Mouse (Mus musculus) urinary bladder, postnatal 36 days (tissue): ENCODE data around the gene Nab2.

ENCODE experiments used
- DNase-seq, 2 experiments: peaks; one replicate each; pipeline ENCODE4 v3.0.0; 2022; ENCODE audit warnings: low spot score in 2 of 2, mixed read lengths in 1 of 2

Gene Nab2

DNA sequence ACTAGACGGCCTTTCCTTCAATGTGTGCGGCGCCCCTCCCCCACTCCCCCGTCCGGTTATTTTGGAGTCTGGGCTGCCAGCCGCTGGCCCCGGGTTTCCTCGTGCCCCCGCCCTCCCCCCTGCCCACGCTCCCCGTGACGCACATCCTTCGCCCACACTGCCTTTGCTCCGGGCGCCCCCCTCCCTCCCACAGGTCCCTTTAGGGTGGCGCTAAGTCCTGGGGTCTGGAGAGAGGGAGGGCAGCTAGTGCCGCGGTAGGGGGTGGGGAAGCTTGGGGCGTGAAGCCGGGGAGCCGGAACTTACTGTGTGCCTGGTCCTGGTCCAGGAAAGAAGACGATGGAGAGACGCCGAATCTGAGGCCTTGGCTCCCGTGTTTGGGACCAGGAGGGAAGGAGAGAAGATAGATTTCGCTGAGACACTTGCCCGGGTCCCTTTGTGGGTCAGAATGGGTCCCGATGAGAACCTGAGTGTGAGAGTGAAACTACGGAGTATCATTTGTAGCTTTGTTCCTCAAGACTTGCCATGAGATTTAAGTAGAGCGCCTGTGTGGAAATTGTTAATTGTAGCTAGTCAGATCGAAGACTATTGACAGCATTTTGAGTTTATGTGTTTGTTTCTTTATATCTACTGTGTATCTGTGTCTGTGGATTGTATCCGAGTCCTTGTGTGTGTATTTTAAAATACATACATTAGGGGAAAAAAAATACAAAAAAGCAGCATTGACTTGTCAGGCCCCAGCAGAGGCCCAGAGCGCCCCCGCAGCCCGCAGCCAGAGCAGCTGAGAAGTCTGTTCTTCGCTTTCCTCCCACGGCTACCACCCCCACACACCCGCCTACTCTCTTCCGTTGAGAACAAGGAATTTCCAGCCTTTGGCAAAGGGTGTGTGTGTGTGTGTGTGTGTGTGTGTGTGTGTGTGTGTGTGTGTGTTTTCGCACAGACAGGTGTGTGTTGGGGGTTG is at the start of gene Nab2:
Gene Nab2 (minus strand): TSS at position 476 of the 958 bp plus-strand sequence.
- peak; percentile 68 to 73 for DNase-seq

DNA sequence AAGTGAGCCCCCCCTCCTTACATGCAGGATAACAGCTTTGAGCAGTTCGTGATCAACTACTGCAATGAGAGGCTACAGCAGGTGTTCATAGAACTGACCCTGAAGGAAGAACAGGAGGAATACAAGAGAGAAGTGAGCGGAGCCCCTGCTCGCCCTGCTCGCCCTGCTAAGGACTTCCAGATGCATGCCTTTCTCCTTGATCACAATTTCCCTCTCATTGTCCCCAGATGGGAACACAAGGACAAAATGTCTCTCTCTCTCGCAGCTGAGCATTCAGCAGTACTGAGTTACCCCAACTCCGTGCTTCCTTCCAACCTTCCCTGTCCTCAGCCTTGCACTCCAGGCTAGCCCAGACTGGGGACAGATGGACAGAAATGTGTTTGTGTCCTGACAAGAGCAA is 44.4 kb upstream of the Nab2 start:
- DNase-seq = no peak

DNA sequence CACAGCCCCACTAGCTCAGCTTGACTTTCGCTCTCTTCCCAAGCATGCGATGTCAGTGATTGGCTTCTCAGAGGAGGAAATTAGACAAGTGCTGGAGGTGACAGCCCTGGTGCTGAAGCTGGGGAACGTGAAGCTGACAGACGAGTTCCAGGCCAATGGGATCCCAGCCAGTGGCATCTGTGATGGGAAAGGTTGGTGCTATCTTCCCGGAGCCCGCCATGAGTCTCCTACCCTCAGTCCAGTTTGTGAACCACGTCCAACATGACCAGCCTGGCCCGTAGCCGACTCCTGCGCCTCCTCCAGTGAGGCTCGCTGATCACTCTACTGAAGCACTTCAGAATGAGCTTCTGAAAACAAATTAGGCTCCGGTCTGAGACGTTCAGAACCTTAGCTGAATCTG is 42.0 kb upstream of the Nab2 start:
- no peak for DNase-seq

DNA sequence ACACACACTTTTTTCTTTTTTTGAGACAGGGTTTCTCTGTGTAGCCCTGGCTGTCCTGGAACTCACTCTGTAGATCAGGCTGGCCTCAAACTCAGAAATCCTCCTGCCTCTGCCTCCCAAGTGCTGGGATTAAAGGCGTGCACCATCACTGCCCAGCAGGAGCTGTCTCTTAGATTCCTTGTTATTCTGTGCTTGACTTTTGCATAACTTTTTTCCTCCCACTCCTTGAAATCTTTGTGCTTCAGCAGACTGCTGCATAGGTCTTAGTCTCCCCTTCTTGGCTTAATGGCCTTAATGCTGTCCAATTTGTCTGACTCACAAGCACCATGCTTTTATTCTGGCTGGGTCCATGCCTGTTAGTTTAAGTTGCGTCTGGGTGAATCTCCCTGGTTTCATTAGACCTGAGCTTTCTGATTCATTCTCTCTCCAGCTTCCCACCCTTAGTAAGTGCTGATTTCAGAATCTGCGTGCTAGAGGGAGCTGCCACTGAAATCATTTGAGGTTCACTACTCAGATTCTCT is 40.5 kb upstream of the Nab2 start:
- no peak for DNase-seq

DNA sequence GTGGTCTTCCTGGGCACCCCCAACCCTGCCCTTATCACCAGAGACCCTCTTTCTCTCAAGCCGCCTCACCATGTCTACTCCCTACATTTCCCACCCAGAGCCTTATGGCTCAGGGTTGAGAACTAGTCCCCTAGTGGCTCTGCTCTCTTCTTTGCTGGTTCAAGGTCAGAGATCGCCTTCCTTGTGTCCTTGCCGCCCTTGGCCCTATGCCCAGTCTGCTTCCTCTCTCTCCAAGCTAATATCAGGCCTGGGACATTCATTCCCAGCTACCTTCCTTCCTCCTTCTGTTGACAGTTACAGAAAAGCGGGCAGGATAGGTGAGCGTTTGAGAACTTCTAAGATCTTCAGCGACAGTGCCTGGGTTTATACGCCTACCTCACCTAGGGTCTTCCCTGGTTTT is 39.4 kb upstream of the Nab2 start:
- no peak for DNase-seq

DNA sequence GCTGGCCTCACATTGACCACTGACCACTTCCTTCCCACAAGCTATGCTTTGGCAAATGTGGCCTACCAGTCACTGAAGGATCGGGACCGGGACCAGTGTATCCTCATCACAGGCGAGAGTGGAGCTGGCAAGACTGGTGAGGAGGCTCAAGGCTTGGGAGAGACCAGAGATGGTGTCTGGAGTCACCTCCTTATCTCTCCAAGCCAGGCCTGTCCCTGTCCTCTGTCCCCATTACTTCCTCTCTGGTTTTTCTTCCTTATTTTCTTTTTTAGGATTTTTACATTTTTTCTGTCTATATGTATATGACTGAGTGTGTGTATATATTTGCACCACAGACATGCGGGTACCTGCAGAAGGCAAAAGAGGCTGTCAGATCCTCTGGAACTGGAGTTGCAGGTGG is 37.4 kb upstream of the Nab2 start:
- DNase-seq = no peak

DNA sequence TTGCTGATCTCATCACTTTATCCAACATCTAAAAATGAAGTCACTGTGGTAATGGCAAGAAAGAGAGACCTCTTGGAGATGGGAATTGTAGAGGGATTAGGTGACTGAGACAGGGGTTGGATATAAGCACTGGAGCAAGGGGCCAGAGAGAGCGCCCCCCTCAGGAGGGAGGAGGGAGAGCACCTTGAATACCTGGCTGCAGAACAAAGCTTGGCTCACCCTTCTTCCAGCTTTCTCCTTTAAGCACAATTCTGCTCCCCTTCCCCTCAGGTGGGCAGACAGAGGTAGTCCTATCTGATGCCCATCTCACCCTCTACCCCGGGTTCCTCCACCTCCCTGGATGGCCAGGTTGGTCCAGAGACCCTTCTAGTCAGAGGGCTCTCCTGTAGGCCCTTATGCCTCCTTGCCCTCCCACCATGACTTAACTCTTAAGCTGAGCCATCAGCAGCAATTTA is 36.4 kb upstream of the Nab2 start, which contains the start of gene Myo1a:
Gene Myo1a (plus strand): TSS at position 405 of the 455 bp plus-strand sequence.
- no peak for DNase-seq

DNA sequence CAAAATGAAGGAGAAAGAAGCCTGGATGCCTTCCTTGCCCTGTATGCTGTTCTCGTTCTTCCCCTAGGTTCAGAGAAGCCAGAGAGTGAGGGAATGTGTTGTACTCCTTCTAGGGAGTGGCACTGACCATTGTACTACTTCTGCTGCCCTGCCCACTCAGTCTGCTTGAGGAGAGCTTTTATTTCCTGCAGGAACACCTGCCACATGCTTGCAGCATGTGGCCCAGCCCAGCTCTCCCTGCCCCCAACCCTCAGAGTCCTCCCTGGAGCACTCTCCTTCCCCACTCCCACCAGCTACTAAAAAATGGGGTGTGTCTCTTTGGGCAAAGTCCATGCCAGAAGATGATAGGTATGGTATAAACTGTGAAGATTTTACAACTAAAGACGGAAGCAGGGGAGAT is 35.9 kb upstream of the Nab2 start:
- no peak for DNase-seq

DNA sequence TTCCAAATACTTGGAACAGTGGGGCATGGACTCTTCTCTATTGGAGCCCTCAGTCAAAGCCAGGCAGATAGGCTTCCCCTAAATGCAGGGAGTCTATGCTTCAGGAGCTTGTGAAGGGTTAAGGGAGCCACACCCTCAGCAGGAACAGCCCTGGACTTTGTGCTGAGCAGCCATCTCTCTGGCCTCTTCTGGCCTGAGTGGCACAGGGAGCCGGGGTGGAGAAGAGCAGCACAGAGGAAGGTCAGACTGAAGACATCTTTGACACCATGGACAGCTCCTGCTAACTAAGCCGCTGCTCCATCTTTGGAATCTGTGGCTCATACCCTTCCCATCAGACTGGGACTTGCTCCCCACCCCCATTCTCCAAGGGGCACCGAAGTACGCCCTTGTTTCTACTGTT is 34.9 kb upstream of the Nab2 start:
- DNase-seq = no peak

DNA sequence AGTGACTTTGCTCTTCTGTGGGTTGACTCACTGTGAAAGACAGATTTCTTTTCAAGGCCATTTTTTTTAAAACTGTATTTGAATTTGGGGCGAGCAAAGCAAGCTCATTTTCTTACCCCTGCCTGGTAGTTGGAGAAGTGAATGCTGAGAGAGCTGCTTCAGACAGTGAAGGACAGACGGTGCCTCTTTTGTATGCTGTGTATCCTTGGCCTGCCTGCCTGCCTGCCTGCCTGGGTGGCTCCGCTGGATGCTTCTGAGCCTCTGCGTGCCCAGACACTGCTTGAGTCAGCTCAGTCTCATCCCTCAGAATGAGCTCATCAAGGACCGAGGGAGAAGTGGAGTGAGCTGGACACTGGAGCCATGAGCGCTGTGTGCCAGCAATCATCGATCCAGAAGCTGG is 30.6 kb upstream of the Nab2 start:
- DNase-seq = no peak

DNA sequence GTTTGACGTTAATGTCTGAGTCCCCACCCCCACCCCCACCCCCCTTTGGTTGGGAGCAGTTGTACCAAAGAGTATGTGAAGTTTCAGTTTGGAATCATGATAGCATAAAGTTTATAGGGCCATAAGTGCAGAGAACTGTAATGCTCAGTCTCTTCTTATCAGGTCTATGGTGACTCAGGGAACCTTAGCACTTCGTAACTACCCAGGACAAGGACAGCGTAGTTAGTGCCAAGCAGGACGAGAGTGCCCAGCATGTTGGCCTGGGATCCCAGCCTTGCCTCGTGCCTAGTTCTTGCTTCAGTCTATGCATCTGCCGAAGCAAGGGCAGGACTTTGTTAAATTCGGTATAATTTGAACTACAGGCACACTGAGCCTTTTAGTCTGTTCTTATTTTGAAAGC is 27.4 kb upstream of the Nab2 start:
- DNase-seq = no peak

DNA sequence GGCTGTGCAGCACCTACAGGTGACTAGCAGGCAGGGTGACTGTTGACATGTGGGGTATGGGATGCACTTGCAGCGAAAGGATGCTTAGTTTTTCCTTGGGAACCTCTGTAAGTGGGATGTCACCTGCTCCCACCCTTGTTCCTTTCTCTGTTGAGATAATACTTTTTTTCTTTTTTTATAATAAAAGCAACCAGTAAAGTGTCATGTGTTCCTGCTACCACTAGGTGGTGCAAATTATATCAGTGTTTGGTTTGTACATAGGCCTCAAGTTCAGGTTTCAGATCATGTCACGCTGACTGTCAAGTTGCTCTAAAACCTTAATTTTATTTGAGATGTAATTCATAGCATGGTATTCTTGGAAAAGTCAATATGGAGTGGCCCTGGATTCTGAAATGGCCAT is 26.3 kb upstream of the Nab2 start:
- DNase-seq = no peak

DNA sequence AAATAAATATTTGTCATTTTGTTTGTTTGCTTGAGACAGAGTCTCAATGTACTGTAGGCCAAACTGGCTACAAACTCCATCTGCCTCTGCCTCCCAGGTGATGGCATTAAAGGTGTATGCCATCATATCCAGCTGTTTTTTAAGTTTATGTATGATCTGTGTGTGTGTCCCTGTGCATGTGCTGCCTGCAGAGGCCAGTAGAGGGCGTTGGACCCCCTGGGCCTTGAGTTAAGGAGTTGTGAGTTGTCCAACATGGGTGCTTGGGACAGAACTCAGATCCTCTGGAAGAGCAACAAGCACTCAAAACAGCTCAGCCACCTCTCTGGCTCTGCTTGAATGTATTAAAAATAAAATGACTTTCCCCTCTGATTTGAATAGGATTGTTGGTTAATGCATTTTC is 22.7 kb upstream of the Nab2 start:
- DNase-seq = no peak

DNA sequence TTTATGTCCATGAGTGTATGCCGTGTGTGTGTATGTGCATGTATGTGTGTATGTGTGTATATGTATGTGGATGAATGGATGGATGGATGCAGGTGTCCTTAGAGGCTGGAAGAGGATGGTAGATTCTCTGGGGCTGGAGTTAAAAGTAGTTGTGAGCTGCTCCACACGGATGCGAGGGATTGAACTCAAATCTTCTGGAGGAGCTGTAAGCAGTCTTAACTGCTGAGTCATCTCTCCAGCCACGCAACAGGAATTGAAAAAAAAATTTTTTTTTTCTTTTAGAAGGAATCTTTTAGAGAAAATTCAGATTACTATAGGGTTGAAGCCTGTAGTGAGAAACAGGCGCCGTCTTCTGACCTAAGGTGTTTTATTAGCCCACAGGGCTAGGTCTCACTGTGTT is 14.5 kb upstream of the Nab2 start:
- DNase-seq = no peak

DNA sequence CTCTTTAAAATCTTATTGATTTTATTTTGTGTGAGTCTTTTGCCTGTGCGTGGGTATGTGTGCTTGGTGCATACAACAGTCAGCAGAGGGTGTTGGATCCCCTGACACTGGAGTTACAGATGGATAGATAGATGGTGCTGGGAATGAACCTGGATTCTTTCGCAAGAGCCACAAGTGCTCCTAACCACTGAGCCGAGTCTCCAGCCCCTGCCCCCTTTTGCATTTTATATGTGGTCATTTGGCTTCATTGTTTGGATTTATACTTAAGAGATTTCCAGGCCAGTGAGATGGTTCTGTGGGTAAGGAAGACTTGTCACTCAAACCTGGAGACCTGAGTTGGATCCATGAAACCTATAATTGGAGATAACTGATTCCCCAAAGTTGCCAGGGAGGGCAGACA is 11.5 kb upstream of the Nab2 start:
- no peak for DNase-seq

DNA sequence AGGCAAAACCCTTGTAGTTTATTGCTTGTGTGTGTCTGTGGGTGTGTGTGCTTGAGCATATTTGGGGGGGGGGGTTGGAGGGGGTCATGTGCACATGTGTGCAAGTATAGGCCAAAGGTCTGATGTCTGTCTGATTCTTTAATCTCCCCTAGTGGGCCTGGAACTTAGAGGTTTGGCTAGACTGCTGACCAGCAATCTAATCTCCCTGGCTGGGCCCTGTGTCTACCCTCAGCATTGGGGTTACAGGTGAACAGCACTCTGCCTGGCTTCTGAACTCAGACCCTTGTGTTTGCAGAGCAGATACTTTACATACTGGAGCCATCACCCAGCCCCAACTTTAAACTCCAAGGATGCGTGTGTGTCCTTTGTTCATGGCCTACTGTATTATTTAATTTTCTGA is 10.8 kb upstream of the Nab2 start:
- DNase-seq = no peak

DNA sequence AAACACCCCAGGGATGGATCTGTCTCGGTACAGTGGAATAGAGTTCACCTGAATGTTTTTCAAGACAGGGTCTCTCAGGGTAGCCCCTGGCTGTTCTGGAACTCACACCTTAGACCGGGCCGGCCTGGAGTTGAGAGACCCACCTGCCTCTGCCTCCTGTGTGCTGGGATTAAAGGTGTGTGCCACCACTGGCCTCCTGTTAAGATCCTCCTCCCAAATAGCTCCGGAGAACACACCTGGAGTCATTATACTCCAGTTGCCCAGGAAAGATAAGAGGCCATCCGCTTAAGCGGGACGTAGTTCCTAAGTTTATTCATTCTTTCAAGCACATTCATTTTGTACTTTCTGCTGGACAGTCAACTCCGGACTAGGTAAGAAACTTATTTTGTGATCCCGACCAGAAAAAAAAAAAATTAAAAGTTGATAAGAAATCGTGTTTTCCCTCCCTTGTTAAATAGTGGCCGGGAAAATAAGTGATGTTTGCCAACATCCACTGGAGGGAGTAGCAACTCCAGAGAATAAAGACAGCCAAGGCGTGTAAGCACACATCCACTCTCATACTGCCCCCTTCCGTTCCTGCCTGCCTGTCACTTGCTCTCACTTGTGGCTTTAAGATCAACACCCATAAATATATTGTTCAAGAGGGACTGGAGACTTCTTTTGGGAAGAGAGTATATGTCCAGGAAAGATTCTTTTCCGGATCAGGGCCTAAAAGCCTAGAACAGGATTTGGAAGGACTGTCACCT is 9.4 kb upstream of the Nab2 start:
- peak in 1 of 2 experiments; percentile 53 for DNase-seq

DNA sequence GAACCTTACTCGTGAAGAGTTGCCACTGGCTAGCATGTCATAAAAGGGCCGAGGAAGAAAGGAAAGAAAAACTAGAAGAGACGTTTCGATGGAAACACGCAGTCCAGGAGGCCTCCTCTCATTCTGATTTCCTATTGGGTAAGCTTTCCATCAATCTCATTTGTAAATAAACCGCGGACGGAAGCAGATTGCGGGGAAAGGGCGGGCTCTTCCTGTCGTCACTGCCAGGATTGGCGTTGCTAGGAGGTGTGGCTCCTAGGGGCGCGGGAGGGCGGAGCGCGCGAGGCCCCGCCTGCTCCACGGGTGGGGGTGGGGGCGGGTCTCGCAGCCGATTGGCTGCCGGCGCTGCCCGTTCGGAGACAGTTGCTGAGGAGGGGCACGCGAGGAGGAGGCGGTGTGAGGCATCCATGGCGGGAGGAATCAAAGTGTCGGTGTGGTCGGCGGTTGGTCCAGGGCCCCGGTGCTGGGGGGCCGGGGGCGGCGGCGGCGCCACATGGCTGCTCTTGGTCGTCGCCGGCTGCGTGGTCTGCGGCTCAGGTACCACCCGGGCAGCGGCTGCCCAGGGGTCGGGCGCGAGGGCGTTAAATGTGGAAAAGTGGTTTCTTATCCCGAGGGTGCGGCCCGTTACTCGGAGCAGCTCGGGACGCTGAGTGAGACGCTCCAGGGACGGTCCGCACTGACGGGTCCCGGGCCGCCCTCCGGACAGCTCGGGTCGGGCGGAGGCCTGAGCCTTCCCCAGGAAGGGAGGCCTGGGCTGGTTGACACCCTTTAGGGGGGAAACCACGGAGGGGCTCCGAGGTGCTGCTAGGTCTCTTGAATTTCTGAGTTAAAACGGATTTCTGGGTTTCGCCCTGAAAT is 8.6 kb upstream of the Nab2 start:
- DNase-seq = peak; percentile 82 to 92

DNA sequence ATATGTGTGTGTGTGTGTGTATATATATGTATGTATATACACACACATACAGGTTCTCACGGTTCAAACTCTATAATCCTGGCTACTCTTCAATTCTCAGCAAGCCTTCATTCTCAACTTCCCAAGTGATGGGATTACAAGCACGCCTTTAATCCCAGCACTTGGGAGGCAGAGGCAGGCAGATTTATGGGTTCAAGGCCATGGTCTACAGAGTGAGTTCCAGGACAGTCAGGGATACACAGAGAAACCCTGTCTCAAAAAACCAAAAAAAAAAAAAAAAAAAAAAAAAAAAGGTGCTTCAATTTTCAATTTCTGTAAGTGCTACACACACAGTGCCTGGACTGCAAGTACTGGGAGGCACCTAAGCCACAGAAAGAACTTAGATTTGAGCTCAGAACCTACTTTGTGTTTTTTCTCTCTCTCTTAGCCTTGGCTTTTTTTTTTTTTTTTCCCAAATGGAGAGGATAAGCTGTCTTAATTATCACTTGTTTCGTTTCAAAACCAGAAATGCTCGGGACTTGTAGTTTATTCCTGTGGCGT is 7.6 kb upstream of the Nab2 start:
- DNase-seq = no peak

DNA sequence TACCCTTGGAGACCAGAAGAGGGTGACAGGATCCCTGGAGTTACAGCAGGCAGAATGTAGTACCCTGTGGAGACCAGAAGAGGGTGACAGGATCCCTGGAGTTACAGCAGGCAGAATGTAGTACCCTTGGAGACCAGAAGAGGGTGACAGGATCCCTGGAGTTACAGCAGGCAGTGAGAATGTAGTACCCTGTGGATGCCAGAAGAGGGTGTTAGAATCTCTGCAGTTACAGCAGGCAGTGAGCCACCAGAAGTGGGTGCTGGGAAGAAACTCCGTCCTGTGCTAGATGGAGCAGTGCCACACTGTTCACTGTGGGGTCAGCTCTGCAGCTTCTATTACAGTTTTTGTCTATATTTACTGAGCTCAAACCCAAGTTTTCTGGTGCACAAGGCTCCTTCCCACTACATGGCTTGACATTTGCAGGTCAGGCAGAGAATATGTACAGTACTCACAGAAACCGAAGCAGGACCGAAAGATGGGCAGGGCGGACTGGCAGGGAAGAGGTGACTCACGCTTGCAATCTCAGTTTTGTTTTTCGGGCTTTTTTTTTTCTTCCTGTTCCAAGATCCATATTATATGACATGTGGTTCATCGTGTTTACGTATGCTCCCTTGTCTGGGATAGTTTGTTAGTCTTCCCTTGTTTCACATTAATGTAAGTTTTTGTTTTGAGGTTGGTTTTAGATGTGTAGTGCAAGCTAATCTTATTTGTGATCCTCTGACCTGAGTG is 6.6 kb upstream of the Nab2 start:
- peak; percentile 85 to 86 for DNase-seq
